Mouse (Mus musculus) heart, embryonic 11.5 days (tissue): ENCODE results near the gene Mettl3. TPM values are rescaled to one million over a fixed set of nuclear protein-coding genes. Genes with fewer than 3 reads are reported as not detected.
"Not testable (repeated sequence)": the region's sequence is repeated elsewhere in the genome, so short reads cannot be mapped to it uniquely, and the experiment has no call there.

ENCODE experiments used
- ATAC-seq: fragments of 200-750 bp; cut with Nextera tagmentation; replicated peaks from 2 replicates; pipeline ENCODE4 v1.8.0; 2017; ENCODE audit warnings: moderate library complexity; ENCODE audit not compliant: insufficient number of reproducible peaks, low FRiP score, low TSS enrichment
- H3K27ac ChIP-seq: fragments of 300-500 bp; sonication (generic); 2 replicates; pipeline ENCODE4 v1.5.1; 2014; ENCODE audit warnings: mild to moderate bottlenecking, low read depth, low read length
- H3K27me3 ChIP-seq: fragments of 300-500 bp; sonication (generic); 2 replicates; pipeline ENCODE4 v1.6.1; 2014; ENCODE audit warnings: mild to moderate bottlenecking, low read length, mixed read lengths; ENCODE audit not compliant: control insufficient read depth, insufficient read depth
- H3K36me3 ChIP-seq: fragments of 300-500 bp; sonication (generic); 2 replicates; pipeline ENCODE4 v1.6.1; 2014; ENCODE audit warnings: mild to moderate bottlenecking, low read length, moderate library complexity, mixed read lengths; ENCODE audit not compliant: control insufficient read depth, insufficient read depth
- H3K4me1 ChIP-seq: fragments of 300-500 bp; sonication (generic); 2 replicates; pipeline ENCODE4 v1.6.1; 2014; ENCODE audit warnings: low read length; ENCODE audit not compliant: control insufficient read depth, insufficient read depth
- H3K4me2 ChIP-seq: fragments of 300-500 bp; sonication (generic); 2 replicates; pipeline ENCODE4 v1.6.1; 2014; ENCODE audit warnings: mild to moderate bottlenecking, moderate library complexity
- H3K4me3 ChIP-seq: fragments of 300-500 bp; sonication (generic); 2 replicates; pipeline ENCODE4 v1.5.1; 2014; ENCODE audit warnings: low read depth, low read length
- H3K9ac ChIP-seq: fragments of 300-500 bp; sonication (generic); 2 replicates; pipeline ENCODE4 v1.6.1; 2014; ENCODE audit warnings: mild to moderate bottlenecking, low read depth, low read length, moderate library complexity
- H3K9me3 ChIP-seq: fragments of 300-500 bp; sonication (generic); replicated peaks from 2 replicates; pipeline ENCODE4 v1.6.1; 2016; ENCODE audit warnings: low read length; ENCODE audit not compliant: control insufficient read depth
- WGBS: fragments of 180-500 bp; shearing (Covaris S2); extraction: QIAGEN DNeasy Blood & Tissue Kit; methylation state at CpG from one replicate; pipeline ENCODE4 v1.1.7; 2014; ENCODE audit not compliant: insufficient replicate concordance; 5-methylcytosine and 5-hydroxymethylcytosine counted together
- polyA plus RNA-seq: library from polyadenylated mRNA; unstranded; fragments of >200 nt; fragmentation: Nextera tagmentation; extraction: Ambion mirVana; gene quantifications from 2 replicates; pipeline ENCODE4 v1.2.1, GENCODE M21; 2014

Mettl3 gene
- polyA plus RNA-seq, 1 experiment from 2014 or later, result 29.3 TPM

DNA sequence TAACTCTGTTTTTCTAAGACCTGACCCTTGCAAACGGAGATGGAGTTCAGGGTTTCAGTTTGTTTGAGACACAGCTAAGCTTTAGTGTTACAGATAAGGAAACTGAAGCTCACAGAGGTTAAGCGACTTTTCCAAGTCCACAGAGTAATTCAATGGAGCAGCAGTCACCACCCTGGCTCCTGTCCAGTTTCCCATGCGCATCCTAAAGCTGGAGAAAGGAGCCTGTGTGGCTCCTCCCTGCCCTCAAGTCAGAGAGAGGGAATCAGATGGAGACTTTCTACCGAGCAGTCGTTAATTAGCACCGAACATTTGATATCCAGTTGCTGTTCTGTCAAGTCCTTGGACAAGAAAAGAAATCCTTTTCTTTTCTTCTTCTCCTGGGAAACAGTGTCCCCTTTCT, 14.4 kb upstream of the Mettl3 start:
- peaks cover 9% of the 10 kb centered on the region; the same call in 1 of the 2 replicates for H3K4me1 ChIP-seq
- no peak overlapping the region for H3K9ac ChIP-seq
- no peak overlapping the region for H3K4me2 ChIP-seq
- no peak overlapping the region for H3K27ac ChIP-seq
- no peak for ATAC-seq
- 45% methylated on average over 6 of the region's 6 CpGs for WGBS
- H3K4me3 ChIP-seq, result no peak overlapping the region
- H3K27me3 ChIP-seq, result peaks cover 3% of the 10 kb centered on the region; the same call in 1 of the 2 replicates
- H3K36me3 ChIP-seq, result peaks cover under 1% of the 10 kb centered on the region
- no peaks in the 10 kb centered on the region for H3K9me3 ChIP-seq

DNA sequence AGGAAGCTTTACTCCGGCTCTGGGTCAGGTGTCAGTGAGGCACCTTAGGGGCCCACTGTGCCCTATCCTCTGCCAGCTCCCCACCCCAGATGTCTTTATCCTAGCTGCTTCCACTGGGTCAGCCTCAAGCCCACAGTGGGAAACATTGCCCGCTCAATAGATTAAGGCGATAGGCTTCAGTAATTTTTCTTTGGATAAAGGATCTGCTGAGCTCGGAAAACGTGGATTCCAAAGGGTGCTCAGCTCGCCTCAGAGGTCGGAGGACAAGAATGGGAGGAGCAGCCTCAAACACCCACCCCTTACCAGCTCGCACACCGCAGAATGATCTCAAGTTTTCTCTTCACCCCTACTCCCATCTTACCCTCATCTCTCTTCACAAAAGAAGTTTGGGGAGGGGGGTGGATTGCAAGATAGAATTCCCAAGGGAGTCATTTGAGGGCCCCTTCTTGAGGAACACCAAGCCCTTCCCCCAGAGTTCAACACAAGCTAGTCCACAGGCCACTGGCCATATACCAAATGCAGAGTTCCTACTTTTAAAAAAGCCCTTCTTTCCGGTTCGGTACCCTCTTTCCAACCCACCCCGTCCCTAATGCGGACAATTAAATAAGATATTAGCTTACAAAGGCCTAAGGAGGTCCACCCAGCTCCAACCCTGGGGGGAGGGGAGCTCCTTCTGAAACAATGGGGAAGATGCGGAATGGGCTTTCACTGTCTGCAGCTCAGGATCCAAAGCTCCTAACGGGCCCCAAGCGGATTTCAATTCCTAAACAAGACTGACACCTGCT, 11.7 kb upstream of the Mettl3 start:
- Histone ChIP-seq H3K4me2 (peak overlapping the region; percentile 84), H3K4me3 (peak overlapping the region; percentile 74), H3K36me3 (peaks cover 26% of the 10 kb centered on the region), H3K27ac (peak overlapping the region; percentile 85; the same call in 1 of the 2 replicates), H3K27me3 (peaks cover 3% of the 10 kb centered on the region; the same call in 1 of the 2 replicates), H3K4me1 (peaks cover 12% of the 10 kb centered on the region; the same call in 1 of the 2 replicates), H3K9me3 (no peaks in the 10 kb centered on the region), H3K9ac (peak overlapping the region; percentile 86)
- WGBS, result 9% methylated on average over 16 of the region's 16 CpGs
- peak; percentile 46 for ATAC-seq

DNA sequence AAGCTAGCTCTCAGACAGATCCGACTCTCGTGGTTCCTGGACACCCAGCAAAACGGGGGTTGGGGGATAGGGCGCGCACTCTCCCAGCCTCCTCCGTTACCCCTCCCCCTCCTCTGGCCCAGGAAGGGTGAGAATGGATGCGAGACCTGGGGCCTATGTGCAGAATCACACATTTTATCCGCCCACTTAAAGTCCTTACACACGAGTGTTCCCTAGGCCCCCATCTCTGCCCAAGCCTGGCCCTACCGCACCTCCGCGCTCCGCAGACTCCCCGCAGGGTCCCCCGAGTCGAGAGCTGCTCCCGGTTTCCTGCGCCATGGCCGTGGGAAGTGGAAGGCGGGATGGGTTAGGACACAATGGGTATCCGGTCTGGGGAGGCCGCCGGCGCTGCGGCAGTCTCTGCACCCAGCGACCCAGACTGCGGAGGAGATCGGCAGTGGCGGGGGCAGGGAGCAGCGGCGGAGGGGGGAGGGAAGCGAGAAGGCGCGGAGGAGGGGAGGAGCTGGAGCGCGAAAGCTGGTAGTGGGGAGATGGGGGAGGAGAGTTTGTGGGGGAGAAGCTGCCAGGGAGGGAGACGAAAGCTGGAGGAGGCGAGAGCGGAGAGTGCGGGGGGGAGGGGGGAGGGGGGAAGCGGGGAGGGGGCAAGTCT, 11.0 kb upstream of the Mettl3 start:
- H3K9me3 ChIP-seq, result no peaks in the 10 kb centered on the region
- peak overlapping the region; percentile 84 for H3K4me2 ChIP-seq
- ATAC-seq, result peak; percentile 83
- peaks cover 3% of the 10 kb centered on the region; the same call in 1 of the 2 replicates for H3K27me3 ChIP-seq
- 2% methylated on average over 34 of the region's 41 CpGs for WGBS
- peaks cover 12% of the 10 kb centered on the region; the same call in 1 of the 2 replicates for H3K4me1 ChIP-seq
- H3K9ac ChIP-seq, result peak overlapping the region; percentile 86
- peaks cover 29% of the 10 kb centered on the region for H3K36me3 ChIP-seq
- H3K27ac ChIP-seq, result peak overlapping the region; percentile 85
- H3K4me3 ChIP-seq, result peak overlapping the region; percentile 74

DNA sequence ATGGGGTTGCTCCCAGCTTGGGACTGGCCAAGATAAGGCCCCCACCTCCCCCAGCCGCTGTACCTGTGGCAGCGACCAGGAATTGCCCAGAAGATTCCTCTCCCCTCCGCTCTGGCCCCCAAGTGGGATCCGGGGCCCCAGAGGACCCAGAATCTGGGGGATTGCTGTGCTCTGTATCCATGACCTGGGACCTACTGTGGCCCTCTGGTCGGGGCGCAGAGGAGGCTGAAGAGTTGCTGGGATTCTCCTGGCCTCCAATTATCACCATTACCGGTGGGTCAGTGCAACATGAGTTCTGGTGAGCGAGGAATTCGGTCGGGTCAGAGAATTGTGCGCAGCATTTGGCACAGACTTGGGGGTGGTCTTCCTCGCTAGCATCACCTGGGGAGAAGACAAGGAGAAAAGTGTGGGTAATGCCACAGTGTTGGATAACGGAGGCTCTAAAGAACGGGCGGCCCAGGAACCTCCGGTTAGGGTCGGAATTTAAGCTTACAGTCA, 10.4 kb upstream of the Mettl3 start:
- H3K4me3 ChIP-seq, result peak overlapping the region; percentile 74
- H3K27ac ChIP-seq, result no peak overlapping the region
- H3K27me3 ChIP-seq, result peaks cover 3% of the 10 kb centered on the region; the same call in 1 of the 2 replicates
- H3K36me3 ChIP-seq, result peaks cover 33% of the 10 kb centered on the region
- H3K4me1 ChIP-seq, result peaks cover 12% of the 10 kb centered on the region; the same call in 1 of the 2 replicates
- ATAC-seq, result no peak
- no peaks in the 10 kb centered on the region for H3K9me3 ChIP-seq
- 3% methylated on average over 17 of the region's 17 CpGs for WGBS
- peak overlapping the region; percentile 84 for H3K4me2 ChIP-seq
- peak overlapping the region; percentile 86 for H3K9ac ChIP-seq

DNA sequence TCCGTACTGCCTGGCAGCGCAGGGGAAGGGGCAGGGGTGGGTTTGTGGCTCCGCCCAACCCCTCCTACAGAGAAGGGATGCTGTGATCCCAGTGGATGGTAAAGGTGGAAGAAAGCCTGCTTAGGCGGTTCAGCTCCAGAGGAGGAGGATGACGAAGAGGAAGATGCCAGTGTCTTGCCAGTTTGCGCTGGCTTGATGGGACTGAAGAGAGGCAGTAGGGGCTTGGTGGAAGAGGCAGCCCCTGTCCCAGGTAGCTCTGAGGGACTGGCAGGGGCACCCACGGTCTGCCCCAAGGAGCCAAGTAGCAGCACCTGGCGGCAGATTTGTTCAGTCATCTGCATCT, 9.9 kb upstream of the Mettl3 start:
- H3K27me3 ChIP-seq, result peaks cover 3% of the 10 kb centered on the region; the same call in 1 of the 2 replicates
- WGBS, result 41% methylated on average over 8 of the region's 8 CpGs
- H3K36me3 ChIP-seq, result peaks cover 33% of the 10 kb centered on the region
- no peak for ATAC-seq
- H3K4me1 ChIP-seq, result peaks cover 12% of the 10 kb centered on the region; the same call in 1 of the 2 replicates
- peak overlapping the region; percentile 86; the same call in 1 of the 2 replicates for H3K9ac ChIP-seq
- H3K4me3 ChIP-seq, result peak overlapping the region; percentile 74
- H3K4me2 ChIP-seq, result peak overlapping the region; percentile 84
- H3K27ac ChIP-seq, result no peak overlapping the region
- H3K9me3 ChIP-seq, result no peaks in the 10 kb centered on the region

DNA sequence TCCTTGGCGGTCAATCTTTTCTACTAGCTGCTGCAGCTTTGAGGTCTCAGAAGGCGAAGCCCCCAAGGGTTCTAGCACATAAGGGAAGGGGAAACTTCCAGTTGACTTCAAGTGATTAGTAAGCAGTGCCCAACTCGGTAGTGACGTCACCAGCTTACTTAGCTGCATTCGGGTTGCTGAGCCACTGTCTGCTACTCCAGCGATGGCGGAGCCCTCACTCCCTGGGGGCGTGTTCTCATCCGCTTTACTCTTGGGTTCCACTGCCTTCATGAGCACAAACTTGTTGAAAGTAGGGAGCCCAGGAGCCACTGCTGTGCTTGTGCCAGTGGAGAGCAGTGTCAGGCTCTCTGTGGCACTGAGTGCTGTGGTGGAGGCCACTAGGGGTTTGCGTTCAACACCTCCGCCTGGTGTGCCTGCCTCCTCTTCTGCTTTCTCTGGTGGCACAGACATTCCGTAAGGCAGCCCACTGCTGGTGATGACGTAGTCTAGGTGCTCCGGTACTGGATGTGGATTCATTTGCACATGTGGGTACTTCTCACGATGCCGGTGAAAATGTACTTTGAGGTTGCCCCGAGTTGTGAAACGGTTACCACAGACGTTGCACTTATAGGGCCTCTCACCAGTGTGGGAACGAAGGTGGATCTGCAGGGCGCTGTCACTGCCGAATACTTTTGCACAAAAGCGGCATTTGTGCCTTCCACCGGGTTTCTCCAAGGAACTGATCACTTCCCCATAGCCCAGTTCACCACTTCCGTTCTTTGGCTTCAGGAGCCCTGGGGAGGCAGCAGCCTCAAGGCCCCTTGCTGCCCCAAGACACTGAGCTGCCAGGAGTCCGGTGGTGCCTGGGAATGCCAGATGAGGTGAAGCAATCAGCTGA, 9.2 kb upstream of the Mettl3 start:
- Histone ChIP-seq H3K4me2 (peak overlapping the region; percentile 84; the same call in 1 of the 2 replicates), H3K36me3 (peaks cover 33% of the 10 kb centered on the region), H3K4me1 (peaks cover 12% of the 10 kb centered on the region; the same call in 1 of the 2 replicates), H3K4me3 (peak overlapping the region; percentile 74), H3K9ac (no peak overlapping the region), H3K9me3 (no peaks in the 10 kb centered on the region), H3K27ac (no peak overlapping the region), H3K27me3 (peaks cover 3% of the 10 kb centered on the region; the same call in 1 of the 2 replicates)
- whole genome bisulfite sequencing, result 73% methylated on average over 26 of the region's 26 CpGs
- no peak for ATAC-seq

DNA sequence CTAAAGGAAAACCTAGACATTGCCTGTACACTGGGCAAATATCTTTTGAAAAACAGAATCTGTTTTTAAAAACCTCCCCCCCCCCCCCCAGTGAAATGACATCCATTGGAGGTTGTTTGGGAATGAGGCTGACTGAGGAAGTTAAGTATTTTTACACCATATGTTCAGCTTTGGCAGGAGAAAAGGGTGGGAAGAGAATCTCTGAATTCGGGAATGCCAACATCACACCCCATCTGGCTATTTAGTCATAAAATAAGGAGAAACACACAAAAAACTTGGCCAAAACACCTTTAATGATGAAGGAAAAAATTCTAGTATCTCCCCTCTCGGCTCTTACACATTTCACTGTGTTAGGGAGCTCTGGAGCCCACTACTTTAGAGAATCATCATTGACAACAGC, 6.0 kb upstream of the Mettl3 start:
- H3K36me3 ChIP-seq, result peaks cover 33% of the 10 kb centered on the region
- WGBS, result 82% methylated on average over 2 of the region's 2 CpGs
- no peak overlapping the region for H3K27ac ChIP-seq
- H3K4me2 ChIP-seq, result no peak overlapping the region
- H3K4me1 ChIP-seq, result peaks cover 12% of the 10 kb centered on the region; the same call in 1 of the 2 replicates
- no peak for ATAC-seq
- no peak overlapping the region for H3K4me3 ChIP-seq
- H3K9ac ChIP-seq, result no peak overlapping the region
- no peaks in the 10 kb centered on the region for H3K9me3 ChIP-seq
- H3K27me3 ChIP-seq, result peaks cover 3% of the 10 kb centered on the region; the same call in 1 of the 2 replicates

DNA sequence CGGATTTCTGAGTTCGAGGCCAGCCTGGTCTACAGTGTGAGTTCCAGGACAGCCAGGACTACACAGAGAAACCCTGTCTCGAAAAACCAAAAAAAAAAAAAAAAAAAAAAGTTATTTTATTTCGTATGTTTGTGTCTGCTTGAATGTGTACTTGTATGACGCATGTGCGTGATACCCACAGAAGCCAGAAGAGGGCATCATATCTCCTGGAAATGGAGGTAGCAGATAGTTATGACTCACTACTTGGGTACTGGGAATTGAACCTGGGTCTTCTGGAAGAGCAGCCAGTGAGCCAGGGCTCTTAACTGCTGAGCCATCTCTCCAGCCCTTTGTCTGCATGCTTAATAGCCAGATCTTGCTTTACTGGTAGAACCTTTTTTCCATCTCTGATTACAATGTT, 5.4 kb upstream of the Mettl3 start:
- peaks cover 11% of the 10 kb centered on the region; the same call in 1 of the 2 replicates for H3K4me1 ChIP-seq
- H3K27me3 ChIP-seq, H3K9ac ChIP-seq, H3K27ac ChIP-seq, H3K4me2 ChIP-seq, H3K9me3 ChIP-seq, ATAC-seq, H3K4me3 ChIP-seq: not testable (repeated sequence)
- WGBS, result 92% methylated on average over 5 of the region's 6 CpGs
- peaks cover 33% of the 10 kb centered on the region for H3K36me3 ChIP-seq
